Mouse (Mus musculus) lung, embryonic 16.5 days (tissue): Measurements from ENCODE around the gene Ros1. TPM values are rescaled to one million over a fixed set of nuclear protein-coding genes. Genes with fewer than 3 reads are reported as not detected.

Experiments
- ATAC-seq: fragments of 200-750 bp; cut with Nextera tagmentation; 2 replicates; pipeline ENCODE4 v1.8.0; 2017; ENCODE audit warnings: low read depth, mild to moderate bottlenecking, moderate library complexity
- H3K27ac ChIP-seq: fragments of 300-500 bp; sonication (generic); 2 replicates; pipeline ENCODE4 v1.5.1; 2014; ENCODE audit warnings: mild to moderate bottlenecking, control low read depth, low read length
- H3K27me3 ChIP-seq: fragments of 300-500 bp; sonication (generic); 2 replicates; pipeline ENCODE4 v1.6.1; 2014; ENCODE audit warnings: low read depth, low read length, mixed read lengths; ENCODE audit not compliant: control insufficient read depth, insufficient read depth
- H3K36me3 ChIP-seq: fragments of 300-500 bp; sonication (generic); 2 replicates; pipeline ENCODE4 v1.6.1; 2014; ENCODE audit warnings: low read length; ENCODE audit not compliant: control insufficient read depth, insufficient read depth
- H3K4me1 ChIP-seq: fragments of 300-500 bp; sonication (generic); replicated peaks from 2 replicates; pipeline ENCODE4 v1.6.1; 2014; ENCODE audit warnings: low read length, mixed read lengths; ENCODE audit not compliant: control insufficient read depth, insufficient read depth
- H3K4me2 ChIP-seq: fragments of 300-500 bp; sonication (generic); 2 replicates; pipeline ENCODE4 v1.6.1; 2014; ENCODE audit warnings: low read depth, low read length, control low read depth
- H3K4me3 ChIP-seq: fragments of 300-500 bp; sonication (generic); 2 replicates; pipeline ENCODE4 v1.5.1; 2014; ENCODE audit warnings: mild to moderate bottlenecking, low read length, control low read depth
- H3K9ac ChIP-seq: fragments of 300-500 bp; sonication (generic); 2 replicates; pipeline ENCODE4 v1.6.1; 2014; ENCODE audit warnings: low read length, control low read depth
- H3K9me3 ChIP-seq: fragments of 300-500 bp; sonication (generic); 2 replicates; pipeline ENCODE4 v1.6.1; 2016; ENCODE audit warnings: low read length; ENCODE audit not compliant: control insufficient read depth
- WGBS: fragments of 180-500 bp; shearing (Covaris S2); extraction: QIAGEN DNeasy Blood & Tissue Kit; methylation state at CpG from one replicate; pipeline ENCODE4 v1.1.7; 2014; 5-methylcytosine and 5-hydroxymethylcytosine counted together
- polyA plus RNA-seq: library from polyadenylated mRNA; unstranded; fragments of >200 nt; fragmentation: Nextera tagmentation; extraction: Ambion mirVana; gene quantifications from 2 replicates; pipeline ENCODE4 v1.2.1, GENCODE M21; 2015

Gene Ros1
- polyA plus RNA-seq, 1 experiment from 2014 or later = 0.23 TPM

DNA sequence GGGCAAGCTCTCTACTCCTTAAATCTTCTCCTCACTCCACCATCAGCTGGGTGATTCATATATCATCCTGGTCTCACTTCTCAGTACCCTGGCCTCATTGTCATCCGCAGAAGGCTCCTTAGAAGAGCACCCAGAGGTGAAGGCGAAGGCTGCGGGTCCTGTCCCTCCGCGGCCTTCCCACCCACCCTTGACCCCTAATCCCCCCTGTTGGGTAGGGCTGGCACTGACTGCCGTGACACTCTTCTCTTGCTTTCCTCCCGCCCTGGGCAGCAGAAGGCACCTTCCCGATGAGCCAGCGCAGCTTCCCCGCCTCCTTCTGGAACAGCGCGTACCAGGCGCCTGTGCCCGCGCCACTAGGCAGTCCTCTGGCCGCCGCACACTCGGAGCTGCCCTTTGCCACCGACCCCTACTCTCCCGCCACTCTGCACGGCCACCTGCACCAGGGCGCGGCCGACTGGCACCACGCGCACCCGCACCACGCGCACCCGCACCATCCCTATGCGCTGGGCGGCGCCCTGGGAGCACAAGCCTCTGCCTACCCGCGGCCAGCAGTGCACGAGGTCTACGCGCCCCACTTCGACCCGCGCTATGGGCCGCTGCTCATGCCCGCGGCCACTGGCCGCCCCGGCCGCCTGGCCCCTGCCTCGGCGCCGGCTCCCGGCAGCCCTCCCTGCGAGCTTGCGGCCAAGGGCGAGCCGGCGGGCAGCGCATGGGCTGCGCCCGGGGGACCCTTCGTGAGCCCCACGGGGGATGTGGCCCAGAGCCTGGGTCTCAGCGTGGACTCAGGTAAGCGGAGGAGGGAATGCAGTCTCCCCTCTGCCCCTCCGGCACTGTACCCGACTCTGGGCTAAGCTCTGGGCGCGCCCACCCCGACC lies 167.6 kb downstream of the Ros1 start:
- peak; percentile 62; the same call in 1 of the 2 replicates for ATAC-seq
- WGBS = 2% methylated on average over 52 of the region's 68 CpGs
- H3K9ac ChIP-seq = no peak overlapping the region

GRCm38 (mm10) chr10:52025821-52026220 lies 169.2 kb downstream of the Ros1 start:
- H3K9ac ChIP-seq = no peak overlapping the region
- H3K9me3 ChIP-seq = no peaks in the 10 kb centered on the region
- no peak overlapping the region for H3K4me2 ChIP-seq
- H3K27ac ChIP-seq = no peak overlapping the region
- peaks cover 17% of the 10 kb centered on the region for H3K4me1 ChIP-seq
- WGBS = 24% methylated on average over 7 of the region's 7 CpGs
- no peak for ATAC-seq
- H3K4me3 ChIP-seq = no peak overlapping the region
- no peaks in the 10 kb centered on the region for H3K36me3 ChIP-seq
- peaks cover 90% of the 10 kb centered on the region for H3K27me3 ChIP-seq

More for the DNA sequence above, 167.6 kb downstream of the Ros1 start:
- no peak overlapping the region for H3K27ac ChIP-seq
- peaks cover 14% of the 10 kb centered on the region for H3K4me1 ChIP-seq
- no peaks in the 10 kb centered on the region for H3K9me3 ChIP-seq
- H3K27me3 ChIP-seq = peaks cover 82% of the 10 kb centered on the region
- H3K36me3 ChIP-seq = no peaks in the 10 kb centered on the region
- H3K4me3 ChIP-seq = peak overlapping the region; percentile 34
- peak overlapping the region; percentile 53 for H3K4me2 ChIP-seq

GRCm38 (mm10) chr10:52025291-52025690 lies 169.8 kb downstream of the Ros1 start:
- Histone ChIP-seq H3K4me2 (no peak overlapping the region), H3K4me1 (peaks cover 17% of the 10 kb centered on the region), H3K36me3 (no peaks in the 10 kb centered on the region), H3K9ac (no peak overlapping the region), H3K27ac (no peak overlapping the region), H3K27me3 (peaks cover 95% of the 10 kb centered on the region), H3K9me3 (no peaks in the 10 kb centered on the region), H3K4me3 (no peak overlapping the region)
- ATAC-seq = no peak
- 0% methylated on average over 1 of the region's 1 CpGs for WGBS

- Histone ChIP-seq H3K4me2 (no peak overlapping the region), H3K27ac (no peak overlapping the region), H3K36me3 (no peaks in the 10 kb centered on the region), H3K9ac (no peak overlapping the region), H3K4me1 (peaks cover 17% of the 10 kb centered on the region), H3K27me3 (peaks cover 90% of the 10 kb centered on the region), H3K9me3 (no peaks in the 10 kb centered on the region), H3K4me3 (no peak overlapping the region)
- ATAC-seq = no peak
- WGBS = 16% methylated on average over 2 of the region's 2 CpGs
These were observed 171.0 kb downstream of the Ros1 start for GRCm38 (mm10) chr10:52024053-52024410.

DNA sequence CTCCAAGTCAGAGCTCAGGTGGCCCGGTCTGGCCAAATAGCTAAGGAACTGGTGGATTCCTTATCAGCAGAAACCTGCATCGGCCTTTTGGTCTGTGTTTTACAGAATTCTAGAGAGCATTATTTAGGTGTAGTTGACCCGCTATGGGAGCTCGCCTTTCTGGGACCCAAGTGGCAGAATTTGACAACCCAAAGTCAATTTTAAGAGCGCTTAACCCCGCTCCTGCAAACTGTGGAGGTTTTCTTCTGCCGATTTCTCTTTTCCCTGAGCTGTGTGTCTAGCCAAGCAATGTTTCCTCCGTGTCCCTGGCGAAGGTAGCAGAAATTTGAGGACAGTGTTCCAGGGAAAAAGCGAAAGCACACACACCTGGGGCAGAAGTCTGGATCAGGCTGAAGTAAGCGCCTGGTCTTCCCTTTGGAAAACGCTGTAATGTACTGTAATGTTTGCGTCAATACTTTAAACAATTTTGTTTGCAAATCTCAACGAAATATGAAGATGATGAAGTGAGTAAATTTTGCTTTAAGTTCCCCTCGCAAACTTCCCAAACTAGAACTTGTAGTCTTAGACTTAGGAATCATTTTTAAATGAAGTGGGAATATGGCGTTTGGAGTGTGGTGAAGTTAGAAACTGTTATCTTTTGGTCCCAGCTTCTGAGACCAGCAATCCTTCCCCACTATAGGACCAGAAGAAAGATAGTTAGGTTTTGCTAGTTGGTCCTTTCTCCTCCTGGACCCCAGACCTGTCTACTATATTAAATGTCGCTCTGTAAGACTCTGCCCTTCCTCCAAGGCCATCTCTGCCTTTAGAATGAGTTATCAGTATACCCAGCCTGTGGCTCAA lies 171.6 kb downstream of the Ros1 start:
- H3K27ac ChIP-seq = no peak overlapping the region
- peak overlapping the region; percentile 51 for H3K4me3 ChIP-seq
- H3K4me2 ChIP-seq = peak overlapping the region; percentile 81
- WGBS = 4% methylated on average over 17 of the region's 17 CpGs
- no peak for ATAC-seq
- no peaks in the 10 kb centered on the region for H3K36me3 ChIP-seq
- no peak overlapping the region for H3K9ac ChIP-seq
- H3K27me3 ChIP-seq = peaks cover 85% of the 10 kb centered on the region
- H3K4me1 ChIP-seq = peaks cover 17% of the 10 kb centered on the region
- no peaks in the 10 kb centered on the region for H3K9me3 ChIP-seq

GRCm38 (mm10) chr10:52022413-52023212 lies 172.4 kb downstream of the Ros1 start, which contains the start of gene Vgll2:
Gene Vgll2, plus strand, starts transcription at chr10:52022502.
- H3K27ac ChIP-seq = no peak within 1 kb of the TSS
- H3K27me3 ChIP-seq = peaks cover 78% of the 10 kb centered on the region
- peak; percentile 81 for ATAC-seq
- peaks cover 15% of the 10 kb centered on the region for H3K4me1 ChIP-seq
- H3K4me3 ChIP-seq = peak within 1 kb of the TSS; percentile 51
- no peaks in the 10 kb centered on the region for H3K9me3 ChIP-seq
- under 1% methylated on average over 56 of the region's 60 CpGs for WGBS
- H3K4me2 ChIP-seq = peak within 1 kb of the TSS; percentile 81
- H3K9ac ChIP-seq = 0 out of 2 replicates have a peak within 1 kb of the TSS, but pooled peaks have one; percentile 6
- no peaks in the 10 kb centered on the region for H3K36me3 ChIP-seq

GRCm38 (mm10) chr10:52021736-52022394 lies 173.2 kb downstream of the Ros1 start:
- Histone ChIP-seq H3K4me3 (peak overlapping the region; percentile 51), H3K9ac (no peak overlapping the region), H3K27me3 (peaks cover 71% of the 10 kb centered on the region), H3K27ac (no peak overlapping the region), H3K4me1 (peaks cover 10% of the 10 kb centered on the region; the same call in 1 of the 2 replicates), H3K9me3 (no peaks in the 10 kb centered on the region), H3K36me3 (no peaks in the 10 kb centered on the region), H3K4me2 (peak overlapping the region; percentile 81)
- WGBS = 1% methylated on average over 14 of the region's 15 CpGs
- peak; percentile 28; the same call in 1 of the 2 replicates for ATAC-seq

- peaks cover 10% of the 10 kb centered on the region; the same call in 1 of the 2 replicates for H3K4me1 ChIP-seq
- peaks cover 66% of the 10 kb centered on the region for H3K27me3 ChIP-seq
- H3K4me3 ChIP-seq = no peak overlapping the region
- H3K27ac ChIP-seq = no peak overlapping the region
- H3K9ac ChIP-seq = no peak overlapping the region
- H3K4me2 ChIP-seq = no peak overlapping the region
- no peaks in the 10 kb centered on the region for H3K36me3 ChIP-seq
- no peak for ATAC-seq
- WGBS = 2% methylated on average over 9 of the region's 9 CpGs
- H3K9me3 ChIP-seq = no peaks in the 10 kb centered on the region
These were observed 173.8 kb downstream of the Ros1 start for GRCm38 (mm10) chr10:52021231-52021630.
